Mouse (Mus musculus): ENCODE measurements around the gene Alkbh2. TPM values are rescaled to one million over a fixed set of nuclear protein-coding genes. Genes with fewer than 3 reads are reported as not detected.
A peak's percentile ranks its signal among the peaks of the same experiment; 100 is the strongest.

The Alkbh2 gene
- polyA plus RNA-seq, 1 experiment from 2014 or later = 10.8 TPM

GRCm38 (mm10) chr5:114137481-114138276 lies 9.7 kb upstream of the Alkbh2 start:
- peak overlapping the region; percentile 10; the same call in 1 of the 2 replicates for H3K27ac ChIP-seq
- H3K4me2 ChIP-seq (replicated peaks) = no peak overlapping the region
- H3K27me3 ChIP-seq = no peaks in the 10 kb centered on the region
- no peaks in the 10 kb centered on the region for H3K9me3 ChIP-seq
- H3K36me3 ChIP-seq = peaks cover 46% of the 10 kb centered on the region
- peaks cover 42% of the 10 kb centered on the region for H3K4me1 ChIP-seq
- H3K4me3 ChIP-seq = no peak overlapping the region
- WGBS = 85% methylated on average over 15 of the region's 15 CpGs
- no peak for ATAC-seq (ENCODE audit: low FRiP score, low read depth)
- H3K9ac ChIP-seq = peak overlapping the region; percentile 19; the same call in 1 of the 2 replicates

DNA sequence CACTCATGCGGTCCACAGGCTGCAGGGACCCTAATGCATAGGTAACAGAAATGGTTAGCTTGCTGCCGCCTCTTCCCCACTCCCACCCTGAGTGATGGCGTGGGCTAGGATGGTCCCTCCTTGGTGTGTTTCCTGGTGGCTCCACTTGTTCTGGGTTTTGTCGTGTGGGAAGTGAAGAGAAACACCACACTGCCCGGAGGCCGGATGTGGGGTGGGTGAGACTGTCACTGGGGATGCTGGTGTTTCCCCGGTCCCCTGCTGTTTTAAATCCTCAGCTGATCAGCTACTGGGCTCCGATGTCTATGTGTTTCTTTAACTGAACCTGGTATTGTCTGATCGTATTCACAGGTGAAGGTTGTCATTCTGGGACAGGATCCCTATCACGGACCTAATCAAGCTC lies 7.5 kb upstream of the Alkbh2 start:
- ATAC-seq (ENCODE audit: low FRiP score, low read depth) = no peak
- Histone ChIP-seq H3K27me3 (no peaks in the 10 kb centered on the region), H3K4me3 (no peak overlapping the region), H3K4me2 (replicated peaks) (no peak overlapping the region), H3K36me3 (peaks cover 46% of the 10 kb centered on the region), H3K27ac (no peak overlapping the region), H3K9ac (no peak overlapping the region), H3K9me3 (no peaks in the 10 kb centered on the region), H3K4me1 (peaks cover 54% of the 10 kb centered on the region)
- 84% methylated on average over 10 of the region's 10 CpGs for WGBS

DNA sequence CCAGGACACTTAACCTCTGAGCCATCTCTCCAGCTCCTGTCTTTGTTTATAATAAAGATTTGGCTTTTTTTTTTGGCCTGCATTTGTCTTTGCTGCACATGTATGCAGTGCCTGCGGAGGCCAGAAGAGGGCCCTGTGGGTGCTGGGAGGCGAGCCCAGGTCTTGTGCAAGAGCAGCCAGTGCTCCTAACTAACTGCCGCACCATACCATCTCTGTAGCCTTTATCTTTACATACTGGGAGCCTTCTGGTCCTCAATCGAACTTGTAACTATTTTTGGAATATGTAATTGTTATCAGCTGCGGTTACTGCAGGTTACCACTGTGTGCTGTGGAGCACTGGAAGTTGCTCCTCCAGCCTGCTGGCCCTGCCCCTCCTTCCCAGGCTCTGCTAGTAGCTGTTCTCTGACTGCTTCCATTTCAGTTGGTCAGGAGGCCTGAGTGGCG lies 6.1 kb upstream of the Alkbh2 start:
- no peak for ATAC-seq (ENCODE audit: low FRiP score, low read depth)
- Histone ChIP-seq H3K4me3 (no peak overlapping the region), H3K9me3 (no peaks in the 10 kb centered on the region), H3K9ac (no peak overlapping the region; the same call in 1 of the 2 replicates), H3K36me3 (peaks cover 38% of the 10 kb centered on the region), H3K27ac (no peak overlapping the region), H3K4me1 (peaks cover 49% of the 10 kb centered on the region), H3K27me3 (no peaks in the 10 kb centered on the region), H3K4me2 (replicated peaks) (no peak overlapping the region)
- WGBS = 62% methylated on average over 6 of the region's 6 CpGs

- Histone ChIP-seq H3K4me1 (peaks cover 38% of the 10 kb centered on the region), H3K9me3 (no peaks in the 10 kb centered on the region), H3K27me3 (no peaks in the 10 kb centered on the region), H3K4me2 (replicated peaks) (peak overlapping the region; percentile 96; the same call in 1 of the 2 replicates), H3K36me3 (peaks cover 29% of the 10 kb centered on the region), H3K27ac (no peak overlapping the region), H3K9ac (no peak overlapping the region), H3K4me3 (no peak overlapping the region)
- WGBS = 89% methylated on average over 6 of the region's 6 CpGs
- no peak for ATAC-seq (ENCODE audit: low FRiP score, low read depth)
Observed at GRCm38 (mm10) chr5:114132841-114133240, 4.8 kb upstream of the Alkbh2 start.

GRCm38 (mm10) chr5:114131521-114131840 lies 3.5 kb upstream of the Alkbh2 start:
- H3K27me3 ChIP-seq = no peaks in the 10 kb centered on the region
- peak overlapping the region; percentile 74 for H3K9ac ChIP-seq
- no peaks in the 10 kb centered on the region for H3K9me3 ChIP-seq
- peaks cover 16% of the 10 kb centered on the region for H3K36me3 ChIP-seq
- H3K27ac ChIP-seq = peak overlapping the region; percentile 71
- peak overlapping the region; percentile 85 for H3K4me3 ChIP-seq
- WGBS = under 1% methylated on average over 15 of the region's 15 CpGs
- ATAC-seq (ENCODE audit: low FRiP score, low read depth) = no peak
- H3K4me2 ChIP-seq (replicated peaks) = peak overlapping the region; percentile 96
- peaks cover 32% of the 10 kb centered on the region for H3K4me1 ChIP-seq

DNA sequence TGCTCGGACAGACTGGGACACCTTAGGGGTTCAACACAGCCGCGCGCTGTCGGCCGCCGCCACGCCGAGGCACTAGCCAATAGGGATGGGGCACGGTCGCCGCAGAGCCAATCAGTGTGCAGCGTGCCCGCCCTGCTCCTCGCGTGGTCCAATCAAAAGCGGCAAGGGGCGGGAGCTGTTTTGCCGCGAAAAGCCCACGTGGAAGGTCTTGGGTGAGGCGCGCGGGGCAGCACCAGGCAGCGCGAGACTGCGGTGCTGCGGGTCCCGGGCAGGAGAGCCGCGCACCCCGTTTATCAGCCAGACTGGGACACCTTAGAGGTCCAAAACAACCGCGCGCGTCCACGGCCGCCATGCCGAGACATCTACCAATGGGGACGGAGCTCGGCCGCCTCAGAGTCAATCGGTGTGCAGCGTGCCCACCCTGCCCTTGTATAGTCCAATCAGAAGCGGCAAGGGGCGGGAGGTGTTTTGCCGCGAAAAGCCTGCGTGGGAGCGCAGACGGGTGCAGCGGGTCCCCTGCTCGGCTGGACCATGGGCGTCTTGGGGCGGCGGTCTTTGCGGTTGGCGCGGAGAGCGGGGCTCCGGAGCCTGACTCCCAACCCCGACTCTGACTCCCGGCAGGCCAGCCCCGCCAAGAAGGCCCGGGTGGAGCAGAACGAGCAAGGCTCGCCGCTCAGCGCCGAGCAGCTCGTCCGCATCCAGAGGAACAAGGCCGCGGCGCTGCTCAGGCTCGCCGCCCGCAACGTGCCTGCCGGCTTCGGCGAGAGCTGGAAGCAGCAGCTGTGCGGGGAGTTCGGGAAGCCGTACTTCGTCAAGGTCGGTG lies 2.9 kb upstream of the Alkbh2 start:
- H3K27ac ChIP-seq = peak overlapping the region; percentile 71
- H3K4me3 ChIP-seq = peak overlapping the region; percentile 85
- H3K36me3 ChIP-seq = peaks cover 13% of the 10 kb centered on the region; the same call in 1 of the 2 replicates
- peak; percentile 98 for ATAC-seq (ENCODE audit: low FRiP score, low read depth)
- H3K9ac ChIP-seq = peak overlapping the region; percentile 74
- peaks cover 32% of the 10 kb centered on the region for H3K4me1 ChIP-seq
- peak overlapping the region; percentile 96 for H3K4me2 ChIP-seq (replicated peaks)
- H3K27me3 ChIP-seq = no peaks in the 10 kb centered on the region
- H3K9me3 ChIP-seq = no peaks in the 10 kb centered on the region
- WGBS = under 1% methylated on average over 82 of the region's 87 CpGs

DNA sequence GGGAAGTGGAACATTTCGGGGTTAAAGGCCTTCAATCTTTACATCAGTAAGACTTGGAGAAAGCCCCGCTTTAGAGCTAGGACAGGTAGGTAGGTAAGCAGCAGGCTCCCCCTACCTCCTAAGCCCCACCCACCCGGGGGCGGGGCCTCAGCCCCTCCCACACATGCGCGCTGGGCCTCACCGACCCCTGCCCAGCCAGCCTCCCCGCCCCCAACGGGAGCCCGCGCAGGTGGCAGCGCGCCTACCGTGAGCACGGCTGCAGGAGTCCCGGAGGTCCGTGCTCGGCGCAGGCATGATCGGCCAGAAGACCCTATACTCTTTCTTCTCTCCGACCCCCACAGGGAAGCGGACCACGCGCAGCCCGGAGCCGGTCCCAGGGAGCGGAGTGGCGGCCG lies 2.2 kb upstream of the Alkbh2 start, which contains the start of gene Ung:
TSS of gene Ung (plus strand) at position 176 of the 395 bp plus-strand sequence.
- ATAC-seq (ENCODE audit: low FRiP score, low read depth) = peak; percentile 49; the same call in 1 of the 2 replicates

DNA sequence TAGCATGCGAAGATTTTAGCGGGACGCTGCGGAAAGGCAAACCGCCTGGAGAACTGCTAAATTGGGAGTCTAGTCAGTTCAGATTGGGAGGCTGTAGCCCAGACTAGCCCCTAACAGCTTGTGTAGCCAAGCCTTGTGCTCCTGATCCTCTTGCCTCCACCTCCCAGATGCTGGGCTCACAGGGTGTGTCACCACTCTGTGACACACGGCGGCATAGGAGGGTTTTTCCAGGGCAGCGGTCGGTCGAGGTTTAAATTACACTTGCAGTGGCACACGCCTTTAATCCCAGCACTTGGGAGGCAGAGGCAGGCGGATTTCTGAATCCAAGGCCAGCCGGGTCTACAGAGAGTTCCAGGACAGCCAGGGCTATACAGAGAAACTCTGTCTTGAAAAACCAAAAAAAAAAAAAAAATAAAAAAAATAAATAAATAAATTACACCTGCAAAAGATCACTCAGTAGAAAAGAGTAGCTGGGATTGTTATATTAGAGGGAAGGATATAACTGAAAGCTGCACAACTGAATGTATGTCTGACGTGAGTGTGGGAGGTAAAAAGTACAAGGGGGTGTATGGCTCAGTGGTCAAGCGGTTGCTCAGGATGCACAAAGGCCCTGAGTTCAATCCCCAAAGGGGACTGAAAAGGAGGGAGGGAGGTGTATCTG lies 1.7 kb upstream of the Alkbh2 start:
- 80% methylated on average over 15 of the region's 15 CpGs for WGBS
- no peak for ATAC-seq (ENCODE audit: low FRiP score, low read depth)
- H3K4me2 ChIP-seq (replicated peaks) = peak overlapping the region; percentile 96
- no peaks in the 10 kb centered on the region for H3K9me3 ChIP-seq
- peak overlapping the region; percentile 85 for H3K4me3 ChIP-seq
- H3K36me3 ChIP-seq = peaks cover 22% of the 10 kb centered on the region
- H3K27ac ChIP-seq = 0 out of 2 replicates have a peak overlapping the region, but pooled peaks have one; percentile 55
- no peak overlapping the region; the same call in 1 of the 2 replicates for H3K9ac ChIP-seq
- H3K4me1 ChIP-seq = peaks cover 32% of the 10 kb centered on the region
- no peaks in the 10 kb centered on the region for H3K27me3 ChIP-seq

More for the DNA sequence above, 2.2 kb upstream of the Alkbh2 start, which contains the start of gene Ung:
- Histone ChIP-seq H3K4me2 (replicated peaks) (peak within 1 kb of the TSS; percentile 96), H3K4me3 (peak within 1 kb of the TSS; percentile 85), H3K36me3 (peaks cover 17% of the 10 kb centered on the region), H3K9ac (peak within 1 kb of the TSS; percentile 74), H3K27me3 (no peaks in the 10 kb centered on the region), H3K9me3 (no peaks in the 10 kb centered on the region), H3K4me1 (peaks cover 32% of the 10 kb centered on the region), H3K27ac (peak within 1 kb of the TSS; percentile 71)
- under 1% methylated on average over 28 of the region's 29 CpGs for WGBS

- no peak overlapping the region for H3K27ac ChIP-seq
- H3K9ac ChIP-seq = no peak overlapping the region
- no peak for ATAC-seq (ENCODE audit: low FRiP score, low read depth)
Observed at GRCm38 (mm10) chr5:114126499-114127244, 1.3 kb downstream of the Alkbh2 start.

DNA sequence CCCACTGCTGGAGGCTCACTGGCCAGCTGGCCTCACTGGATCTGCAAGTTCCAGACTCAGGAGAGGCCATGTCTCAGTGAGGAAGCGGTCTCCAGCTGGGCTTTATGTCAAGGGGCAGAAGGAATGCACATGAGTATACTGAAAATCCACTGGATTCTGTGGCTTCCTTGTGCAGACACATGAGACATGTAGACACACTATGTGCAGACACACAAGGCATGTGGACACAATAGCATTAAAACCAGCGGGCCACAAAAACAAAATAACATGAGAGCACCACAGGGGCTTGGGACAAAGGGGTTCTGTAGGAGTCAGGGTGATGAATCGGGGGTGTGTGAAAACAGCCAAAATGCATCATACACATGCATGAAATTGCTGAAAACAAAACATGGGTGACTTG lies 2.0 kb downstream of the Alkbh2 start:
- no peaks in the 10 kb centered on the region for H3K9me3 ChIP-seq
- no peaks in the 10 kb centered on the region for H3K27me3 ChIP-seq
- no peak overlapping the region for H3K27ac ChIP-seq
- no peak overlapping the region for H3K4me3 ChIP-seq
- no peak overlapping the region for H3K4me2 ChIP-seq (replicated peaks)
- ATAC-seq (ENCODE audit: low FRiP score, low read depth) = no peak
- WGBS = 97% methylated on average over 3 of the region's 3 CpGs
- peaks cover 50% of the 10 kb centered on the region for H3K36me3 ChIP-seq
- 0 out of 2 replicates have a peak, but pooled peaks cover 4% of the 10 kb centered on the region for H3K4me1 ChIP-seq
- no peak overlapping the region for H3K9ac ChIP-seq

More at GRCm38 (mm10) chr5:114126499-114127244, 1.3 kb downstream of the Alkbh2 start:
- Histone ChIP-seq H3K36me3 (peaks cover 44% of the 10 kb centered on the region), H3K4me1 (peaks cover 7% of the 10 kb centered on the region), H3K4me3 (peak overlapping the region; percentile 68), H3K27me3 (no peaks in the 10 kb centered on the region), H3K4me2 (replicated peaks) (peak overlapping the region; percentile 94), H3K9me3 (no peaks in the 10 kb centered on the region)
- 90% methylated on average over 7 of the region's 7 CpGs for WGBS

DNA sequence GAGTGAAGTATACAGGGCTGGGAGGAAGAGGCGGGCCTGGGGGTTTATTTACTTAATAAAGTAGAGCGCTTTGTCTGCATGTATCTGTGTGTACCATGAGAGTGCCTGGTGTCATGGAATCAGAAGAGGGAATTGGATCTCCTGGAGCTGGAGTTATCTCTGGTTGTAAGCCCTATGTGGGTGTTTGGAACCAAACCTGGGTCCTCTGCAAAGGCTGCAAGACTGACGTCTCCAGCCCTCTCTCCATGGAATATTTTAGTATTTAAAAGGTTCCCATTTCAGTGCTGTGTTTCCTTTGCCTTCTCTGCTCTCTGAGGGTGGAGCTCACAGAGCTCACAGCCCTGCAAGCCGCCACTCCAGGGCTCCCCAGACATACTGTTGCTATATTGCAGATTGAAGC lies 8.2 kb downstream of the Alkbh2 start:
- Histone ChIP-seq H3K27ac (no peak overlapping the region), H3K9me3 (no peaks in the 10 kb centered on the region), H3K4me2 (replicated peaks) (no peak overlapping the region), H3K4me3 (no peak overlapping the region), H3K9ac (no peak overlapping the region), H3K36me3 (peaks cover 96% of the 10 kb centered on the region), H3K27me3 (no peaks in the 10 kb centered on the region), H3K4me1 (no peaks in the 10 kb centered on the region)
- no peak for ATAC-seq (ENCODE audit: low FRiP score, low read depth)
- WGBS = 79% methylated on average over 4 of the region's 4 CpGs

All from limb, embryonic 13.5 days (tissue).